In genomic region chr4:139309651-139310050, GRCm38 (mm10) we compare ENCODE assay signal across 9 mouse cellular contexts. TPM values are rescaled to one million over a fixed set of nuclear protein-coding genes. Genes with fewer than 3 reads are reported as not detected.
A peak's percentile ranks its signal among the peaks of the same experiment; 100 is the strongest.
DNase-seq lines count a peak whose midpoint lies in the region; ATAC-seq and TF ChIP-seq lines count a peak whose summit lies in the region.
"Had no signal": no experiment of that assay in that cellular context is flagged by ENCODE, and none has a peak within 500 bp of the region (broad histone marks: within the 10 kb centered on the region; RNA-seq: fewer than 3 reads in every experiment).

No protein-coding gene starts in this region.

- intact Hi-C loops in left cerebral cortex, adult 2 months (cut with DNase I), result loop anchor here (1.0 kb wide), 1 partner anchor 20 kb away; no protein-coding TSS in a partner anchor

- DNase-seq in left cerebral cortex, adult 2 months (ENCODE audit: extremely low spot score in 1 of 2, low spot score in 2 of 2), result peak in 1 of 2 experiments; percentile 9
- no peak for DNase-seq in left cerebral cortex, adult 8-10 months (ENCODE audit: low spot score in 2 of 2)
- no peak for DNase-seq in testis, postnatal 14 days (ENCODE audit: low spot score)
- no peak for DNase-seq in left cerebral cortex, adult 18-20 months (ENCODE audit: low spot score in 2 of 2)
- DNase-seq in urinary bladder, postnatal 10 days (ENCODE audit: low spot score), result no peak
- DNase-seq: thymus, adult 18-20 months had no signal

- TF ChIP-seq CTCF in left cerebral cortex, adult 2 months (IDR thresholded peaks at IDR 0.05), result peak; percentile 39
- TF ChIP-seq CTCF in cortical plate, adult 2 months (IDR thresholded peaks at IDR 0.05; ENCODE audit: extremely low read depth, insufficient read depth, low read length), result no peak

- peaks cover 9% of the 10 kb centered on the region for H3K4me1 ChIP-seq in cortical plate, adult 2 months (ENCODE audit: control insufficient read depth, insufficient read depth, low read length)
- peaks cover 17% of the 10 kb centered on the region; the same call in 1 of the 2 replicates for H3K4me1 ChIP-seq in intestine, embryonic 15.5 days (replicated peaks)
- peaks cover 15% of the 10 kb centered on the region for H3K4me1 ChIP-seq in neural tube, embryonic 14.5 days (ENCODE audit: control insufficient read depth, insufficient read depth, low read length)

- peak overlapping the region; percentile 97 for H3K9ac ChIP-seq in intestine, embryonic 15.5 days
- H3K9ac ChIP-seq in neural tube, embryonic 14.5 days (replicated peaks; ENCODE audit: low read depth, low read length), result peak overlapping the region; percentile 79

- ATAC-seq in intestine, embryonic 15.5 days, result no peak
- ATAC-seq in neural tube, embryonic 14.5 days (ENCODE audit: low read depth), result no peak

- no peak for TF ChIP-seq POLR2A in cortical plate, adult 2 months (IDR thresholded peaks at IDR 0.05; ENCODE audit: extremely low read depth, insufficient read depth, low read length)

- H3K4me3 ChIP-seq in left cerebral cortex, adult 2 months, result peak overlapping the region; percentile 98
- peak overlapping the region; percentile 81 for H3K4me3 ChIP-seq in cortical plate, adult 2 months (ENCODE audit: insufficient read depth, low read length)
- peak overlapping the region; percentile 91 for H3K4me3 ChIP-seq in intestine, embryonic 15.5 days (replicated peaks)
- peak overlapping the region; percentile 88 for H3K4me3 ChIP-seq in neural tube, embryonic 14.5 days (ENCODE audit: low read depth, low read length)

- no peaks in the 10 kb centered on the region for H3K36me3 ChIP-seq in intestine, embryonic 15.5 days
- peaks cover 4% of the 10 kb centered on the region; the same call in 1 of the 2 replicates for H3K36me3 ChIP-seq in neural tube, embryonic 14.5 days (ENCODE audit: control insufficient read depth, insufficient read depth, low read length)

- H3K9me3 ChIP-seq in intestine, embryonic 15.5 days, result no peaks in the 10 kb centered on the region
- no peaks in the 10 kb centered on the region for H3K9me3 ChIP-seq in neural tube, embryonic 14.5 days (ENCODE audit: control insufficient read depth, low read length)

- peak overlapping the region; percentile 91; the same call in 1 of the 2 replicates for H3K27ac ChIP-seq in left cerebral cortex, adult 2 months
- H3K27ac ChIP-seq in cortical plate, adult 2 months (ENCODE audit: insufficient read depth, low read length), result no peak overlapping the region
- peak overlapping the region; percentile 92; the same call in 1 of the 2 replicates for H3K27ac ChIP-seq in intestine, embryonic 15.5 days
- no peak overlapping the region for H3K27ac ChIP-seq in neural tube, embryonic 14.5 days (ENCODE audit: low read depth, low read length)

- peak overlapping the region; percentile 88 for H3K4me2 ChIP-seq in intestine, embryonic 15.5 days (replicated peaks)
- peak overlapping the region; percentile 97 for H3K4me2 ChIP-seq in neural tube, embryonic 14.5 days (ENCODE audit: low read depth, low read length)

- 27% methylated on average over 6 of the region's 6 CpGs for WGBS in intestine, embryonic 15.5 days
- WGBS in neural tube, embryonic 14.5 days, result 17% methylated on average over 6 of the region's 6 CpGs

- H3K27me3 ChIP-seq in intestine, embryonic 15.5 days (replicated peaks), result no peaks in the 10 kb centered on the region
- no peaks in the 10 kb centered on the region for H3K27me3 ChIP-seq in neural tube, embryonic 14.5 days (ENCODE audit: control insufficient read depth, insufficient read depth, low read length)

RNA-seq across cellular contexts. Expression of gene Pqlc2, which starts 0.9 kb away (rescaled TPM):
- 10 to 100 TPM; 13.3 to 13.9 TPM for total RNA-seq in left cerebral cortex, adult 2 months (2021)
- 10 to 100 TPM; 12.3 to 18.9 (median 14.4) TPM for total RNA-seq in left cerebral cortex, adult 8-10 months (2022)
- 23.3 and 23.9 TPM in 2 replicates for polyA plus RNA-seq in cortical plate, adult 2 months (2012; rRNA removed)
- 19.3 and 23.3 TPM in 2 replicates for polyA plus RNA-seq in intestine, embryonic 15.5 days (2015; fragmentation: Nextera tagmentation; extraction: Ambion mirVana)
- 12.7 and 16.2 TPM in 2 replicates for polyA plus RNA-seq in neural tube, embryonic 14.5 days (2014; fragmentation: Nextera tagmentation; extraction: Ambion mirVana)
- 10 to 100 TPM; 15.0 to 15.8 TPM for total RNA-seq in left cerebral cortex, adult 18-20 months (2021)

RNA-seq across cellular contexts. Expression of gene Akr7a5, which starts 0.9 kb away (rescaled TPM):
- total RNA-seq in left cerebral cortex, adult 2 months (2021), result 10 to 100 TPM; 27.2 to 27.9 TPM
- total RNA-seq in left cerebral cortex, adult 8-10 months (2022), result 10 to 100 TPM; 20.4 to 29.5 (median 26.9) TPM
- polyA plus RNA-seq in cortical plate, adult 2 months (2012; rRNA removed), result 16.8 and 17.5 TPM in 2 replicates
- polyA plus RNA-seq in intestine, embryonic 15.5 days (2015; fragmentation: Nextera tagmentation; extraction: Ambion mirVana), result 170 and 186 TPM in 2 replicates
- 52.8 and 55.5 TPM in 2 replicates for polyA plus RNA-seq in neural tube, embryonic 14.5 days (2014; fragmentation: Nextera tagmentation; extraction: Ambion mirVana)
- total RNA-seq in left cerebral cortex, adult 18-20 months (2021), result 10 to 100 TPM; 26.8 to 27.0 TPM

RNA-seq across cellular contexts. Expression of gene Mrto4, which starts 42.7 kb away (rescaled TPM):
- 10 to 100 TPM; 47.4 to 48.3 TPM for total RNA-seq in left cerebral cortex, adult 2 months (2021)
- 10 to 100 TPM; 43.2 to 54.3 (median 49.8) TPM for total RNA-seq in left cerebral cortex, adult 8-10 months (2022)
- 53.2 and 53.9 TPM in 2 replicates for polyA plus RNA-seq in cortical plate, adult 2 months (2012; rRNA removed)
- polyA plus RNA-seq in intestine, embryonic 15.5 days (2015; fragmentation: Nextera tagmentation; extraction: Ambion mirVana), result 119 and 122 TPM in 2 replicates
- 73.2 and 77.4 TPM in 2 replicates for polyA plus RNA-seq in neural tube, embryonic 14.5 days (2014; fragmentation: Nextera tagmentation; extraction: Ambion mirVana)
- total RNA-seq in left cerebral cortex, adult 18-20 months (2021), result 10 to 100 TPM; 44.3 to 47.5 TPM

RNA-seq across cellular contexts. Expression of gene Emc1, which starts 42.7 kb away (rescaled TPM):
- 10 to 100 TPM; 82.5 to 94.1 TPM for total RNA-seq in left cerebral cortex, adult 2 months (2021)
- 10 to 100 TPM; 89.4 to 92.6 (median 91.1) TPM for total RNA-seq in left cerebral cortex, adult 8-10 months (2022)
- polyA plus RNA-seq in cortical plate, adult 2 months (2012; rRNA removed), result 69.8 and 70.9 TPM in 2 replicates
- polyA plus RNA-seq in intestine, embryonic 15.5 days (2015; fragmentation: Nextera tagmentation; extraction: Ambion mirVana), result 21.2 TPM in 2 replicates
- polyA plus RNA-seq in neural tube, embryonic 14.5 days (2014; fragmentation: Nextera tagmentation; extraction: Ambion mirVana), result 42.4 and 44.8 TPM in 2 replicates
- total RNA-seq in left cerebral cortex, adult 18-20 months (2021), result 10 to 100 TPM; 83.1 to 87.3 TPM

RNA-seq across cellular contexts. Expression of gene Ubr4, which starts 42.8 kb away (rescaled TPM):
- total RNA-seq in left cerebral cortex, adult 2 months (2021), result 100 to 1,000 TPM; 187 to 199 TPM
- 100 to 1,000 TPM; 149 to 211 (median 162) TPM for total RNA-seq in left cerebral cortex, adult 8-10 months (2022)
- 183 and 188 TPM in 2 replicates for polyA plus RNA-seq in cortical plate, adult 2 months (2012; rRNA removed)
- 52.7 and 59.0 TPM in 2 replicates for polyA plus RNA-seq in intestine, embryonic 15.5 days (2015; fragmentation: Nextera tagmentation; extraction: Ambion mirVana)
- 99.2 and 109 TPM in 2 replicates for polyA plus RNA-seq in neural tube, embryonic 14.5 days (2014; fragmentation: Nextera tagmentation; extraction: Ambion mirVana)
- 100 to 1,000 TPM; 168 to 170 TPM for total RNA-seq in left cerebral cortex, adult 18-20 months (2021)

Comparison
In these comparisons a context has a peak if more than half of its experiments do, and no peak if none do; other contexts are left out.
1. H3K27ac ChIP-seq: peak in left cerebral cortex, adult 2 months (single experiment) and intestine, embryonic 15.5 days (single experiment); none in cortical plate, adult 2 months (single experiment) and neural tube, embryonic 14.5 days (single experiment).
2. Peak in every context shown above with its lines, with median percentiles within 50 percentile points of each other: H3K4me3 ChIP-seq.